Mouse (Mus musculus): ENCODE data around the gene Ndufs6. TPM values are rescaled to one million over a fixed set of nuclear protein-coding genes. Genes with fewer than 3 reads are reported as not detected.

The Ndufs6 gene
- polyA plus RNA-seq, 1 experiment from 2014 or later: 333 TPM

GRCm38 (mm10) chr13:73320048-73320447, 8.3 kb downstream of the Ndufs6 start:
- no peak overlapping the region for H3K27ac ChIP-seq (ENCODE audit: low read length)
- ATAC-seq (no peak), DNase-seq (ENCODE audit: low spot score) (no peak)
- H3K36me3 ChIP-seq (ENCODE audit: insufficient read depth, low read length): peaks cover 19% of the 10 kb centered on the region; the same call in 1 of the 2 replicates
- no peak overlapping the region for H3K9ac ChIP-seq (replicated peaks; ENCODE audit: low read depth)
- no peak overlapping the region for H3K4me3 ChIP-seq (ENCODE audit: low read depth, low read length)
- no peak overlapping the region for H3K4me2 ChIP-seq (replicated peaks; ENCODE audit: low read depth, low read length)
- H3K27me3 ChIP-seq (replicated peaks; ENCODE audit: insufficient read depth, low read length): no peaks in the 10 kb centered on the region
- H3K4me1 ChIP-seq (ENCODE audit: insufficient read depth, low read depth, low read length): no peaks in the 10 kb centered on the region
- WGBS: 95% methylated on average over 4 of the region's 4 CpGs
- no peak for TF ChIP-seq EP300 (IDR thresholded peaks at IDR 0.05)
- TF ChIP-seq CTCF (IDR thresholded peaks at IDR 0.05): no peak
- no peaks in the 10 kb centered on the region for H3K9me3 ChIP-seq (ENCODE audit: low read length)

DNA sequence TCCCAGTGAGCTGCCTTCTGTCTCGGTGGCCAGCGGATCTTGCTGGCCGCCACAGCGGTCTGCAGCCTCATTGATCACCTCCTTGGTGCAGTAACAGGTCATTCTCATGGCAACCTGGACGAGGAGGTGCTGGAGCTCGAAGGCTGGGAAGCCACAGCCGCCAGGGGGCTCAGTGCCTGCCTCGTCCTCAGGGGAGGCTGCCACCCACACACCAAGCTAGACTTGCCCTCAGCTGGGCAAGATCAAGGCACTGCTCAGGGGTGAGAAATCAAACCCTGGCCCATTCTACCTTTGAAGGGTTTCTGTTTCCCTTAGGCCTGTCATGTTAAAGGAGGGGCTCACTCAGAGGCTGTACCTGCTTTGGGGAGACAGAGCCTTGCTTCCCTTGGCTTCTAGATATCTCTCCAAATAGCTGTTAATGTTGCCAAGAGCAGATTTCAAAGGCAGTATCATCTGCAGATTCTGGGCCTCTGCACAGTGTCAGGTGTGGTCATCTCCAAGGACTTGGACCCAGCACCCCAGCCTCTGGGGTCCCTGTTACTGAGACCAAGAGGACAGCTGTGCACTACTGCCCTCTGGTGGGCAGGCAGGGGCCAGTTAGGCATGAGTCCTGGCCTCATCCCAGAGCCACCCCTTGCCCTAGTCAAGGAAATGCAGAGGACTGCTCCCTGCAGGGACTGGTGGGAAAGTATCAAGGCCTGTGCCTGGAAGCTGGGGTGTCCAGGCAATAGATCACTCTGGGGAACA, 18.0 kb downstream of the Ndufs6 start:
- H3K27me3 ChIP-seq (replicated peaks; ENCODE audit: insufficient read depth, low read length): no peaks in the 10 kb centered on the region
- TF ChIP-seq EP300 (IDR thresholded peaks at IDR 0.05) (no peak), CTCF (IDR thresholded peaks at IDR 0.05) (peak; percentile 83)
- H3K4me3 ChIP-seq (ENCODE audit: low read depth, low read length): no peak overlapping the region
- H3K9ac ChIP-seq (replicated peaks; ENCODE audit: low read depth): no peak overlapping the region
- DNase-seq (ENCODE audit: low spot score) (peak; percentile 61), ATAC-seq (peak; percentile 65)
- 12% methylated on average over 8 of the region's 8 CpGs for WGBS
- H3K27ac ChIP-seq (ENCODE audit: low read length): no peak overlapping the region
- H3K9me3 ChIP-seq (ENCODE audit: low read length): no peaks in the 10 kb centered on the region
- H3K4me1 ChIP-seq (ENCODE audit: insufficient read depth, low read depth, low read length): no peaks in the 10 kb centered on the region
- no peaks in the 10 kb centered on the region for H3K36me3 ChIP-seq (ENCODE audit: insufficient read depth, low read length)
- H3K4me2 ChIP-seq (replicated peaks; ENCODE audit: low read depth, low read length): no peak overlapping the region

GRCm38 (mm10) chr13:73306430-73306829, 21.9 kb downstream of the Ndufs6 start:
- H3K9ac ChIP-seq (replicated peaks; ENCODE audit: low read depth): no peak overlapping the region
- H3K36me3 ChIP-seq (ENCODE audit: insufficient read depth, low read length): no peaks in the 10 kb centered on the region
- TF ChIP-seq CTCF (IDR thresholded peaks at IDR 0.05): no peak
- H3K4me2 ChIP-seq (replicated peaks; ENCODE audit: low read depth, low read length): no peak overlapping the region
- DNase-seq (ENCODE audit: low spot score) (no peak), ATAC-seq (no peak)
- H3K4me1 ChIP-seq (ENCODE audit: insufficient read depth, low read depth, low read length): no peaks in the 10 kb centered on the region
- WGBS: 75% methylated on average over 4 of the region's 4 CpGs
- no peaks in the 10 kb centered on the region for H3K9me3 ChIP-seq (ENCODE audit: low read length)
- no peak overlapping the region for H3K4me3 ChIP-seq (ENCODE audit: low read depth, low read length)
- no peak overlapping the region for H3K27ac ChIP-seq (ENCODE audit: low read length)
- H3K27me3 ChIP-seq (replicated peaks; ENCODE audit: insufficient read depth, low read length): no peaks in the 10 kb centered on the region

DNA sequence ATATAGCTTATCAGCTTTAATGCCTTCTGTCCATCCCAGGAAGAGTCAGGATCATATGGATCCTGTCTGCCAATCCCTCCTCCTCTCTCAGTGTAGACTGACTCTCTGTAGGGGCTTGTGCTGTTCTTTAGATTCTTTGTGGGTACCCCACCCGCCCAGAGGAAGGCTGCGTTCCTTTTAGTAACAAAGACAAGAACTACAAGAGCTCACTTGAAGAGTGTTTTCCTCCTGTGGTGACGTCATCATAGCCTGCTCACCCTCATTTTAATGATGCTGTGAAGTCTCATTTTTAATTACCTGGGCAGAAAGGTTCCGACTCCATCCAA, 22.3 kb downstream of the Ndufs6 start:
- DNase-seq (ENCODE audit: low spot score): no peak
- Histone ChIP-seq H3K27me3 (replicated peaks; ENCODE audit: insufficient read depth, low read length) (no peaks in the 10 kb centered on the region), H3K4me2 (replicated peaks; ENCODE audit: low read depth, low read length) (no peak overlapping the region), H3K36me3 (ENCODE audit: insufficient read depth, low read length) (no peaks in the 10 kb centered on the region), H3K9ac (replicated peaks; ENCODE audit: low read depth) (no peak overlapping the region), H3K9me3 (ENCODE audit: low read length) (no peaks in the 10 kb centered on the region), H3K4me1 (ENCODE audit: insufficient read depth, low read depth, low read length) (no peaks in the 10 kb centered on the region), H3K4me3 (ENCODE audit: low read depth, low read length) (no peak overlapping the region), H3K27ac (ENCODE audit: low read length) (no peak overlapping the region)
- TF ChIP-seq EP300 (IDR thresholded peaks at IDR 0.05) (no peak), CTCF (IDR thresholded peaks at IDR 0.05) (no peak)
- WGBS: 57% methylated on average over 4 of the region's 4 CpGs
- ATAC-seq: no peak

- no peak for DNase-seq (ENCODE audit: low spot score)
- no peak overlapping the region for H3K27ac ChIP-seq (ENCODE audit: low read length)
- no peak overlapping the region for H3K9ac ChIP-seq (replicated peaks; ENCODE audit: low read depth)
These were observed 22.8 kb downstream of the Ndufs6 start for GRCm38 (mm10) chr13:73305398-73306084.

GRCm38 (mm10) chr13:73304729-73305128, 23.6 kb downstream of the Ndufs6 start:
- TF ChIP-seq CTCF (IDR thresholded peaks at IDR 0.05): no peak
- TF ChIP-seq EP300 (IDR thresholded peaks at IDR 0.05): no peak
- WGBS: 44% methylated on average over 6 of the region's 6 CpGs

More at GRCm38 (mm10) chr13:73305398-73306084, 22.8 kb downstream of the Ndufs6 start:
- no peaks in the 10 kb centered on the region for H3K9me3 ChIP-seq (ENCODE audit: low read length)
- H3K36me3 ChIP-seq (ENCODE audit: insufficient read depth, low read length): no peaks in the 10 kb centered on the region
- H3K4me3 ChIP-seq (ENCODE audit: low read depth, low read length): no peak overlapping the region
- H3K4me2 ChIP-seq (replicated peaks; ENCODE audit: low read depth, low read length): no peak overlapping the region
- WGBS: 65% methylated on average over 7 of the region's 8 CpGs
- no peak for ATAC-seq
- TF ChIP-seq CTCF (IDR thresholded peaks at IDR 0.05) (no peak), EP300 (IDR thresholded peaks at IDR 0.05) (no peak)
- no peaks in the 10 kb centered on the region for H3K4me1 ChIP-seq (ENCODE audit: insufficient read depth, low read depth, low read length)
- H3K27me3 ChIP-seq (replicated peaks; ENCODE audit: insufficient read depth, low read length): no peaks in the 10 kb centered on the region

More at GRCm38 (mm10) chr13:73304729-73305128, 23.6 kb downstream of the Ndufs6 start:
- Histone ChIP-seq H3K27me3 (replicated peaks; ENCODE audit: insufficient read depth, low read length) (no peaks in the 10 kb centered on the region), H3K4me1 (ENCODE audit: insufficient read depth, low read depth, low read length) (no peaks in the 10 kb centered on the region), H3K9ac (replicated peaks; ENCODE audit: low read depth) (no peak overlapping the region), H3K4me3 (ENCODE audit: low read depth, low read length) (no peak overlapping the region), H3K27ac (ENCODE audit: low read length) (no peak overlapping the region), H3K4me2 (replicated peaks; ENCODE audit: low read depth, low read length) (no peak overlapping the region), H3K36me3 (ENCODE audit: insufficient read depth, low read length) (no peaks in the 10 kb centered on the region), H3K9me3 (ENCODE audit: low read length) (no peaks in the 10 kb centered on the region)
- DNase-seq (ENCODE audit: low spot score) (no peak), ATAC-seq (no peak)
